Mouse (Mus musculus): ENCODE data around the gene Inafm1. TPM values are rescaled to one million over a fixed set of nuclear protein-coding genes. Genes with fewer than 3 reads are reported as not detected.

Inafm1 gene
- polyA plus RNA-seq (2012; rRNA removed) (48.7 and 57.8 TPM in 2 replicates), polyA plus RNA-seq (2014; fragmentation: Nextera tagmentation; extraction: Ambion mirVana) (24.3 and 27.4 TPM in 2 replicates)

- peak within 1 kb of the TSS; percentile 89 for H3K4me2 ChIP-seq (replicated peaks; ENCODE audit: low read depth, low read length, severe bottlenecking)
- 3% methylated on average over 27 of the region's 49 CpGs for WGBS
- TF ChIP-seq POLR2A (IDR thresholded peaks at IDR 0.05; ENCODE audit: borderline replicate concordance, extremely low read depth, insufficient read depth, insufficient read length) = no peak
- peak within 1 kb of the TSS; percentile 73 for H3K9ac ChIP-seq (ENCODE audit: low read depth, low read length, severe bottlenecking)
- peak within 1 kb of the TSS; percentile 84 for H3K4me3 ChIP-seq (replicated peaks; ENCODE audit: low read length)
- no peaks in the 10 kb centered on the region for H3K27me3 ChIP-seq (ENCODE audit: control insufficient read depth, insufficient read depth, low read length)
- peaks cover 18% of the 10 kb centered on the region for H3K4me1 ChIP-seq (ENCODE audit: control insufficient read depth, insufficient read depth, low read length)
- H3K27ac ChIP-seq (replicated peaks; ENCODE audit: low read depth, low read length) = peak within 1 kb of the TSS; percentile 93
- DNase-seq (ENCODE audit: low spot score) = peak; percentile 97
- H3K9me3 ChIP-seq (ENCODE audit: control insufficient read depth, low read length) = no peaks in the 10 kb centered on the region
- peak; percentile 90 for ATAC-seq (ENCODE audit: low FRiP score, low read depth)
- peaks cover 32% of the 10 kb centered on the region for H3K36me3 ChIP-seq (ENCODE audit: control insufficient read depth, insufficient read depth, low read length)
Observed at GRCm38 (mm10) chr7:16273081-16273765, at the start of gene Inafm1. Inafm1 (minus strand) TSS chr7:16273617.

GRCm38 (mm10) chr7:16320479-16320878 lies 47.1 kb upstream of the Inafm1 start:
- peaks cover 9% of the 10 kb centered on the region for H3K36me3 ChIP-seq (ENCODE audit: control insufficient read depth, insufficient read depth, low read length)
- no peak overlapping the region for H3K4me3 ChIP-seq (replicated peaks; ENCODE audit: low read length)
- H3K4me1 ChIP-seq (ENCODE audit: control insufficient read depth, insufficient read depth, low read length) = no peaks in the 10 kb centered on the region
- H3K9me3 ChIP-seq (ENCODE audit: control insufficient read depth, low read length) = no peaks in the 10 kb centered on the region
- DNase-seq (ENCODE audit: low spot score) (no peak), ATAC-seq (ENCODE audit: low FRiP score, low read depth) (no peak)
- no peak overlapping the region for H3K27ac ChIP-seq (replicated peaks; ENCODE audit: low read depth, low read length)
- no peak overlapping the region for H3K9ac ChIP-seq (ENCODE audit: low read depth, low read length, severe bottlenecking)
- no peak overlapping the region for H3K4me2 ChIP-seq (replicated peaks; ENCODE audit: low read depth, low read length, severe bottlenecking)
- H3K27me3 ChIP-seq (ENCODE audit: control insufficient read depth, insufficient read depth, low read length) = no peaks in the 10 kb centered on the region
- TF ChIP-seq POLR2A (IDR thresholded peaks at IDR 0.05; ENCODE audit: borderline replicate concordance, extremely low read depth, insufficient read depth, insufficient read length) = no peak
- 84% methylated on average over 6 of the region's 6 CpGs for WGBS

- no peak overlapping the region for H3K4me3 ChIP-seq (replicated peaks; ENCODE audit: low read length)
- DNase-seq (ENCODE audit: low spot score) = no peak
- H3K27ac ChIP-seq (replicated peaks; ENCODE audit: low read depth, low read length) = no peak overlapping the region
- no peak for ATAC-seq (ENCODE audit: low FRiP score, low read depth)
- H3K9me3 ChIP-seq (ENCODE audit: control insufficient read depth, low read length) = no peaks in the 10 kb centered on the region
- peaks cover 6% of the 10 kb centered on the region; the same call in 1 of the 2 replicates for H3K36me3 ChIP-seq (ENCODE audit: control insufficient read depth, insufficient read depth, low read length)
- no peak overlapping the region for H3K9ac ChIP-seq (ENCODE audit: low read depth, low read length, severe bottlenecking)
- 93% methylated on average over 4 of the region's 4 CpGs for WGBS
- TF ChIP-seq POLR2A (IDR thresholded peaks at IDR 0.05; ENCODE audit: borderline replicate concordance, extremely low read depth, insufficient read depth, insufficient read length) = no peak
- H3K4me1 ChIP-seq (ENCODE audit: control insufficient read depth, insufficient read depth, low read length) = peaks cover 2% of the 10 kb centered on the region; the same call in 1 of the 2 replicates
- no peaks in the 10 kb centered on the region for H3K27me3 ChIP-seq (ENCODE audit: control insufficient read depth, insufficient read depth, low read length)
- no peak overlapping the region for H3K4me2 ChIP-seq (replicated peaks; ENCODE audit: low read depth, low read length, severe bottlenecking)
Observed at GRCm38 (mm10) chr7:16319216-16319615, 45.8 kb upstream of the Inafm1 start.

GRCm38 (mm10) chr7:16317094-16317493 lies 43.7 kb upstream of the Inafm1 start:
- ATAC-seq (ENCODE audit: low FRiP score, low read depth) (no peak), DNase-seq (ENCODE audit: low spot score) (no peak)
- Histone ChIP-seq H3K27ac (replicated peaks; ENCODE audit: low read depth, low read length) (no peak overlapping the region), H3K36me3 (ENCODE audit: control insufficient read depth, insufficient read depth, low read length) (peaks cover 6% of the 10 kb centered on the region; the same call in 1 of the 2 replicates), H3K9ac (ENCODE audit: low read depth, low read length, severe bottlenecking) (no peak overlapping the region), H3K4me1 (ENCODE audit: control insufficient read depth, insufficient read depth, low read length) (peaks cover 16% of the 10 kb centered on the region), H3K4me3 (replicated peaks; ENCODE audit: low read length) (no peak overlapping the region), H3K27me3 (ENCODE audit: control insufficient read depth, insufficient read depth, low read length) (no peaks in the 10 kb centered on the region), H3K4me2 (replicated peaks; ENCODE audit: low read depth, low read length, severe bottlenecking) (no peak overlapping the region), H3K9me3 (ENCODE audit: control insufficient read depth, low read length) (no peaks in the 10 kb centered on the region)
- no peak for TF ChIP-seq POLR2A (IDR thresholded peaks at IDR 0.05; ENCODE audit: borderline replicate concordance, extremely low read depth, insufficient read depth, insufficient read length)
- 84% methylated on average over 14 of the region's 14 CpGs for WGBS

GRCm38 (mm10) chr7:16315222-16315759 lies 41.9 kb upstream of the Inafm1 start:
- Histone ChIP-seq H3K4me3 (replicated peaks; ENCODE audit: low read length) (no peak overlapping the region), H3K4me2 (replicated peaks; ENCODE audit: low read depth, low read length, severe bottlenecking) (no peak overlapping the region), H3K36me3 (ENCODE audit: control insufficient read depth, insufficient read depth, low read length) (peaks cover 6% of the 10 kb centered on the region; the same call in 1 of the 2 replicates), H3K27me3 (ENCODE audit: control insufficient read depth, insufficient read depth, low read length) (0 out of 2 replicates have a peak, but pooled peaks cover 4% of the 10 kb centered on the region), H3K9ac (ENCODE audit: low read depth, low read length, severe bottlenecking) (no peak overlapping the region), H3K4me1 (ENCODE audit: control insufficient read depth, insufficient read depth, low read length) (peaks cover 29% of the 10 kb centered on the region), H3K27ac (replicated peaks; ENCODE audit: low read depth, low read length) (no peak overlapping the region), H3K9me3 (ENCODE audit: control insufficient read depth, low read length) (no peaks in the 10 kb centered on the region)
- no peak for TF ChIP-seq POLR2A (IDR thresholded peaks at IDR 0.05; ENCODE audit: borderline replicate concordance, extremely low read depth, insufficient read depth, insufficient read length)
- DNase-seq (ENCODE audit: low spot score) (no peak), ATAC-seq (ENCODE audit: low FRiP score, low read depth) (no peak)
- WGBS = 64% methylated on average over 4 of the region's 4 CpGs
